Mouse (Mus musculus): ENCODE results near the gene Btbd9.
A peak's percentile ranks its signal among the peaks of the same experiment; 100 is the strongest.

The Btbd9 gene

GRCm38 (mm10) chr17:30241720-30242322, 334.5 kb downstream of the Btbd9 start:
- no peak for DNase-seq (ENCODE audit: low spot score)

GRCm38 (mm10) chr17:30241061-30241460, 335.2 kb downstream of the Btbd9 start:
- DNase-seq (ENCODE audit: low spot score) = no peak

DNA sequence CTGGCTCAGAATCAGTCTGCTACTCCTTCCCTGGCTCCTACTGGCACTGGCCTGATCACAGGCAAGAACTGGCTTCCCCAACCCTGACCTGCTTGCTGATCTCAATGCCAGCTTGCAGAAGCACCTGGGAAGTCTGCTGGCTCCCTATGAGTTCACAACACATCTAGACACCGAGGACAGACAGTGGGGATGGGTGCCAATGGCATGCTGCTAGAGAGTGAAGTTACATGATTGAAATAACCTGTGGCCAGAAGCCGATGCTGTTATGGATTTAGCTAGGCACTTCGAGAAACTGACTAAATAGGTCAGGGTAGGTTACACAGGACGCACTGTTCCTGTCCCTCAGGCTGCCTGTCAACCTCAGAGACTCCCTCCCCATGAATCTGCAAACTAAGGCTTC, 335.6 kb downstream of the Btbd9 start:
- DNase-seq (ENCODE audit: low spot score) = no peak

- DNase-seq (ENCODE audit: low spot score) = no peak
Observed at GRCm38 (mm10) chr17:30239458-30239857, 336.8 kb downstream of the Btbd9 start.

DNA sequence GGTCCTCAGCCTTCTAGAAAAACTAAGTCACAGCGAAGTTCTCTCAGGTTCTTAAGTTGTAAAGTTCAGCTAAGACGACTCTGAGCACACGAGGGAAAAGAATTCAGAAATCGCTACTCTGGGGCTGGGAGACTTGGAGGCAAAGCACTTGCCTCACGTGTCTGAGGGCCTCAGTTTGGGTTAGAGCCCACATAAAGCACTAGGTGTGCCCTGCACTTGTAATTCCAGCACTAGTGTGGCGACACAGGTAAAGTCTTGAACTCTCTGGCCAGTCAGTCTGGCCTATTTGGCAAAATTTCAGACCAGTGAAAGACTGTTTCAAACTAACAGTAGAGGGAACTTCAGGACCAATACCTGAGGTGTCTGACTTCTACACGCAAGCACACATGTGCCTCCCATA, 338.7 kb downstream of the Btbd9 start:
- DNase-seq (ENCODE audit: low spot score) = no peak

- DNase-seq (ENCODE audit: low spot score) = no peak
Observed at GRCm38 (mm10) chr17:30236611-30237010, 339.7 kb downstream of the Btbd9 start.

- DNase-seq (ENCODE audit: low spot score) = no peak
Observed at GRCm38 (mm10) chr17:30235380-30235779, 340.9 kb downstream of the Btbd9 start.

GRCm38 (mm10) chr17:30232698-30233097, 343.6 kb downstream of the Btbd9 start:
- DNase-seq (ENCODE audit: low spot score) = no peak

GRCm38 (mm10) chr17:30231483-30231882, 344.8 kb downstream of the Btbd9 start:
- DNase-seq (ENCODE audit: low spot score) = no peak

GRCm38 (mm10) chr17:30230428-30230827, 345.9 kb downstream of the Btbd9 start:
- no peak for DNase-seq (ENCODE audit: low spot score)

DNA sequence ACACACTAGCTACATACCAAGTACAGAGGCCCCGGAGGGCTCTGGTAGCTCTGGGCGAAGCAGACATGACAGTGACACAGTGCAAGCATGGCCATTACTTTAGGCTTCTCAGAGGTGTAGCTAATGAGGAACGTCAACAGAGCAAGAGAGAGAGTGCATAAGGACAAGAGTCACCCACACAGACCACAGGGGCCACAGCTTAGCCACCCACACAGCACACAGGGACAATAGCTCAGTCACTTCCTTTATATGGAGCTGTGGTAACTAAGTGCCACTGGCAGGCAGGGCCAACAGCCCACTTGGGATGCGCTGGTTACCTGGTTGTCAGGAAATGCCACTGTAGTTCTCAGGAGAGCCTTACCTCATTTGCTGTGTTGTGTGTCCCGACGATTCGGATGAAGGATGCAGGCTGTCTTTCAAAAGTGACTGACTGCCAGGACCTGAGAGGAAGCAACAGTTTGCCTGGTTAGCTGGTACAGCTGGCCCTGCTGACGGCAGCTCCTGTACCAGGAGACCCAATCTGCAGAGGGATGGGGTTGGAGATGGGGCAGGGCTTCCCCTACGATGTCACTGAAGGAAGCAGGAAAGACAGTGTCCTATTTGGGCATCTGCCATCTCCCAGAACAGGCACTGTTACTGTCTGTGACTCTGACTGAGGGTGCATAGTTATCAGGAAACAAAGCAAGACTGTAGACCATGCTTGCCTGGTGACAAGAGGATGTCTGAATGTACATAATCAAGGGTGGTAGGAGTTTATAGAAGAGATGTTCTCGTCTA, 347.7 kb downstream of the Btbd9 start:
- DNase-seq (ENCODE audit: low spot score) = no peak

- DNase-seq (ENCODE audit: low spot score) = no peak
Observed at GRCm38 (mm10) chr17:30225030-30225740, 351.1 kb downstream of the Btbd9 start.

DNA sequence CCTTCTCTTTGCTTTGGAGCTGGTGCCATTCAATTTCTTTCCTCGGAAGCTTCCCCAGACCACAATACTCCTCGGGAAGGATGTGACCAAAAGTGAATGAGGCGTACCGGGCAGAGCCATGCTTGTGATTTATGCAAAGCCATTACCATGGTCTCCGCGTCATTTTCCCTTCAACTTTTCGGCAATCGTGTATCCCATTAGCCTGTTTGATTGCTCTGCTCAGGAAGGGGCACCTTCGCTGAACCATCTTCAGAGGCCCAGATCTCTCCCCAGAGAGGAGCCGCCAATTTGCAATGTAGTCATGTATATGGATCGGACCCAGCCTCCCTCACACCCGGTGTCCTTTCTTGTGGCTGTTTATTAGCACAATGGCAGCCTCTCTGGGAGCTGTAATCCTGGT, 353.5 kb downstream of the Btbd9 start:
- DNase-seq (ENCODE audit: low spot score) = no peak

DNA sequence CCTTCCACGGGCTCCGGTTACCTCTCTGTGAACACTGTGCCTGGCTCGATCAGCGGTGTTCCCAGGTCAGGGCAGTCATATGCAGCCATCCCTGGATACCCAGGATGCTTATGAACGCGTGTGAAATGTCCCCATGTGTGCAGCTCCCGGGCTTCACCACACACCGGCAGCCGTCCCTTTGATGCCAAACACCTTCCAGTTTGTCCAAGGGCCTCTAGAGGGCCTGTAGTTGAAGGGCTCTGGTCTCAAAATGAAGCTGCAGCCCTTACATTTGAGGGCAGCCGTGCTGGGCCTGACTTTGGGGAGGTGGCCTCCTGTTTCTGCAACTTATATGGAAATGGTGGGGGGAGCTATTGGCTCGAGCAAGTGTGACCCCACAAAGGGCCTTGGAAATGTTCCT, 353.9 kb downstream of the Btbd9 start:
- no peak for DNase-seq (ENCODE audit: low spot score)

GRCm38 (mm10) chr17:30221677-30222076, 354.6 kb downstream of the Btbd9 start:
- no peak for DNase-seq (ENCODE audit: low spot score)

- DNase-seq (ENCODE audit: low spot score) = no peak
Observed at GRCm38 (mm10) chr17:30215741-30216140, 360.5 kb downstream of the Btbd9 start.

DNA sequence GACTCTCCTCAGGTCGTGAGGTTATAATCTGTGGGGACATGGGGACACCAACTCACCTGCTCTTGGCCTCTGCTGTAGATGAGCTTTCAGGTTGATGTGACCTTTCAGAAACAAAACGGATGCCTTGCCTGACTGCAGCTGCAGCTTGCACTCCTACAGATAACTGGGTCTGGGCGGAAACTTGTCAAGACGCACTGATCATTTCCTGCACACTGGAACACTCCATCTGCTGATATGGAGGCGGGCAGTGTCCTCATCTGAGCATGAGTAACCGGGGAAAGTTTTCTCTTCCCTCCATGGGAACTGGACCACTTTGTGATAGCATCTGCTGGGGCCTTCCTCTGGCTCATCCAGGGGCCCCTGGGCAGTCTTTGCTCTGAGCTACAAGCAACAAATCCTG, 361.9 kb downstream of the Btbd9 start:
- DNase-seq (ENCODE audit: low spot score) = peak; percentile 64

- DNase-seq (ENCODE audit: low spot score) = no peak
Observed at GRCm38 (mm10) chr17:30213371-30213770, 362.9 kb downstream of the Btbd9 start.

DNA sequence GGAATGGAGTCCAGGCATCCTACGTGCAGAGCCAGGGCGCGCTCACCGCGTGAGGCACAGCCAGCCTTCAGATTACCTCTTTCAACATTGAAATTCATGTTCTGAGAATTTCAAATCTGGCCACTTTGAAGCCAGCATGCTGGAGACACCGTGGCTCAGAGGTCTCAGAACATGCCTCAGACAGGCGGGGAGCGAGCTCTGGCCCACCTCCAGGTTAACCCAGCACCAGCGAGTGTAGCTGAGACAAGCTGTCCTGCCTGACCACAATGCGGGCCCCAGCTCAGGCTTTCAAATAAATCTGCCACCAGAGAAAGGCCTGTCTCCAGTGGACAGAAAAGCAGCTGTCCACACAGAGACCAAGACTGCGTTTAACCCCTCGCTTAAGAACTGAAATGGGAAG, 363.6 kb downstream of the Btbd9 start:
- no peak for DNase-seq (ENCODE audit: low spot score)

DNA sequence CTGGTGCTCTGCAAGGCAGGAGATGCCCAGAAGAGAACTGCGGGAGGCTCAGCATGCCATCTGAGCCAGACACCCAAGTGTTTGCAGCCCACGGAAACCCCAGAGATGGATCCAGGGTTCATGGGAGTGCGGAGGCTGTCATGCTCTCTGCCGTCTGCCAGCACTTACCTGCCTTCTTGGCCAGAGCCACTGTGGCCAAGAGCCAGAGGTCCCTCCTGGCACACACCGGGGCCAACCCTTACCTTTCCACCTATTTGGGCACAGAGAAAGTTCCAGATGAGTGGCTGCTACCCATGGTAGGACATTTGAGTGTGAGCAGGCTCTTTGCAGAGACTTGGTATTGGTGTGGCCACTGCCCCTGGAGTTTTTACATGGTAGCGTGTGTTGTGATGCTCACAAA, 365.4 kb downstream of the Btbd9 start:
- no peak for DNase-seq (ENCODE audit: low spot score)

GRCm38 (mm10) chr17:30210262-30210661, 366.0 kb downstream of the Btbd9 start:
- DNase-seq (ENCODE audit: low spot score) = no peak

GRCm38 (mm10) chr17:30205062-30205825, 371.0 kb downstream of the Btbd9 start:
- DNase-seq (ENCODE audit: low spot score) = no peak

Data from left cerebral cortex, adult 11 months (tissue).